Mouse (Mus musculus) forebrain, postnatal 0 days (tissue): ENCODE data around the gene Clcn3. TPM values are rescaled to one million over a fixed set of nuclear protein-coding genes. Genes with fewer than 3 reads are reported as not detected.

Experiments
- ATAC-seq: fragments of 200-750 bp; cut with Nextera tagmentation; 2 replicates; pipeline ENCODE4 v1.8.0; 2017; ENCODE audit warnings: mild to moderate bottlenecking, moderate library complexity
- DNase-seq: peaks from one replicate; pipeline ENCODE4 v3.0.0-alpha.2; 2015
- H3K27ac ChIP-seq: fragments of 300-500 bp; sonication (generic); 2 replicates; pipeline ENCODE4 v1.5.1; 2014; ENCODE audit warnings: low read depth, mild to moderate bottlenecking, antibody characterized with exemption, low read length, moderate library complexity, mixed read lengths
- H3K27me3 ChIP-seq: fragments of 300-500 bp; sonication (generic); 2 replicates; pipeline ENCODE4 v1.6.1; 2014; ENCODE audit warnings: mild to moderate bottlenecking, low read length, mixed read lengths; ENCODE audit not compliant: insufficient read depth
- H3K36me3 ChIP-seq: fragments of 300-500 bp; sonication (generic); 2 replicates; pipeline ENCODE4 v1.6.1; 2014; ENCODE audit warnings: mild to moderate bottlenecking, moderate library complexity; ENCODE audit not compliant: insufficient read depth
- H3K4me1 ChIP-seq: fragments of 300-500 bp; sonication (generic); 2 replicates; pipeline ENCODE4 v1.6.1; 2014; ENCODE audit warnings: antibody characterized with exemption; ENCODE audit not compliant: insufficient read depth
- H3K4me2 ChIP-seq: fragments of 300-500 bp; sonication (generic); 2 replicates; pipeline ENCODE4 v1.6.1; 2014; ENCODE audit warnings: low read depth, mild to moderate bottlenecking, moderate library complexity
- H3K4me3 ChIP-seq: fragments of 300-500 bp; sonication (generic); 2 replicates; pipeline ENCODE4 v1.5.1; 2014; ENCODE audit warnings: low read depth, low read length, mixed read lengths
- H3K9ac ChIP-seq: fragments of 300-500 bp; sonication (generic); 2 replicates; pipeline ENCODE4 v1.6.1; 2014; ENCODE audit warnings: mild to moderate bottlenecking
- H3K9me3 ChIP-seq: fragments of 300-500 bp; sonication (generic); 2 replicates; pipeline ENCODE4 v1.6.1; 2016; ENCODE audit warnings: low read length
- CTCF ChIP-seq: sonication (generic); IDR thresholded peaks from 2 replicates; pipeline ENCODE4 v1.5.1; 2016; ENCODE audit warnings: antibody characterized with exemption, control low read depth, low read depth
- WGBS: fragments of 180-500 bp; shearing (Covaris S2); extraction: QIAGEN DNeasy Blood & Tissue Kit; methylation state at CpG from one replicate; pipeline ENCODE4 v1.1.7; 2014; 5-methylcytosine and 5-hydroxymethylcytosine counted together
- polyA plus RNA-seq: library from polyadenylated mRNA; unstranded; fragments of >200 nt; fragmentation: Nextera tagmentation; extraction: Ambion mirVana; gene quantifications from 2 replicates; pipeline ENCODE4 v1.2.1, GENCODE M21; 2015
- total RNA-seq: library from RNA; depleted of rRNA; stranded (reverse); fragments of >200 nt; gene quantifications from 2 replicates; pipeline ENCODE4 v1.2.3, GENCODE M21; 2014; rRNA removed

Gene Clcn3
- total and polyA plus RNA-seq, 2 experiments from 2014 or later = 74.4 to 109 TPM

- Histone ChIP-seq H3K4me1 (no peaks in the 10 kb centered on the region), H3K4me2 (no peak overlapping the region), H3K27ac (no peak overlapping the region), H3K27me3 (no peaks in the 10 kb centered on the region), H3K36me3 (no peaks in the 10 kb centered on the region), H3K9me3 (no peaks in the 10 kb centered on the region), H3K9ac (no peak overlapping the region), H3K4me3 (no peak overlapping the region)
- 93% methylated on average over 6 of the region's 6 CpGs for WGBS
- TF ChIP-seq CTCF = no peak
- DNase-seq (no peak), ATAC-seq (no peak)
These were observed 121.3 kb downstream of the Clcn3 start for GRCm38 (mm10) chr8:60861783-60862182.

- Histone ChIP-seq H3K4me3 (no peak overlapping the region), H3K27me3 (no peaks in the 10 kb centered on the region), H3K9ac (no peak overlapping the region), H3K4me2 (no peak overlapping the region), H3K9me3 (no peaks in the 10 kb centered on the region), H3K27ac (no peak overlapping the region), H3K36me3 (no peaks in the 10 kb centered on the region), H3K4me1 (no peaks in the 10 kb centered on the region)
- TF ChIP-seq CTCF = no peak
- ATAC-seq (no peak), DNase-seq (no peak)
- 75% methylated on average over 3 of the region's 3 CpGs for WGBS
These were observed 122.4 kb downstream of the Clcn3 start for GRCm38 (mm10) chr8:60860749-60861148.

Other genes starting within 250 kb of the Clcn3 start
- gene Hpf1, start 92.9 kb downstream of the Clcn3 start, total RNA-seq = 47.0 and 47.6 TPM in 2 replicates
- gene Hpf1, start 92.9 kb downstream of the Clcn3 start, polyA plus RNA-seq = 110 TPM in 2 replicates
- 18.0 and 18.4 TPM in 2 replicates for gene Nek1, start 9.9 kb upstream of the Clcn3 start, total RNA-seq
- 11.6 and 19.5 TPM in 2 replicates for gene Nek1, start 9.9 kb upstream of the Clcn3 start, polyA plus RNA-seq
- 28.5 and 35.4 TPM in 2 replicates for gene Sh3rf1, start 240.6 kb upstream of the Clcn3 start, total RNA-seq
- gene Sh3rf1, start 240.6 kb upstream of the Clcn3 start, polyA plus RNA-seq = 18.3 and 27.3 TPM in 2 replicates